Mouse (Mus musculus): Measurements from ENCODE around the gene Clcn7. TPM values are rescaled to one million over a fixed set of nuclear protein-coding genes. Genes with fewer than 3 reads are reported as not detected.
"Not testable (repeated sequence)": the region's sequence is repeated elsewhere in the genome, so short reads cannot be mapped to it uniquely, and the experiment has no call there.

The Clcn7 gene
- total RNA-seq, 2 experiments from 2014 or later, result 16.2 to 19.2 TPM

- TF ChIP-seq CTCF (IDR thresholded peaks at IDR 0.05), result no peak
- H3K27ac ChIP-seq, result peak overlapping the region; percentile 85
- peak; percentile 80 for DNase-seq
- intact Hi-C loops (cut with DNase I), result no loop called here
- H3K4me3 ChIP-seq, result peak overlapping the region; percentile 40
Measured at GRCm38 (mm10) chr17:25111739-25112422, 21.3 kb upstream of the Clcn7 start.

GRCm38 (mm10) chr17:25112423-25112810 lies 20.8 kb upstream of the Clcn7 start:
- H3K27ac ChIP-seq, result peak overlapping the region; percentile 85
- DNase-seq, result no peak
- peak overlapping the region; percentile 40 for H3K4me3 ChIP-seq
- intact Hi-C loops (cut with DNase I), result no loop called here
- no peak for TF ChIP-seq CTCF (IDR thresholded peaks at IDR 0.05)

GRCm38 (mm10) chr17:25114908-25115645 lies 18.1 kb upstream of the Clcn7 start:
- no peak for DNase-seq
- Histone ChIP-seq H3K4me3 (peak overlapping the region; percentile 78), H3K27ac (peak overlapping the region; percentile 95)
- TF ChIP-seq CTCF (IDR thresholded peaks at IDR 0.05), result no peak
- intact Hi-C loops (cut with DNase I), result loop anchor here (5.0 kb wide), 2 partner anchors 67 to 157 kb away; partner anchors contain the start of genes BC003965 and Ube2i

- TF ChIP-seq CTCF (IDR thresholded peaks at IDR 0.05), result no peak
- peak within 1 kb of the TSS; percentile 78 for H3K4me3 ChIP-seq
- intact Hi-C loops (cut with DNase I), result loop anchor here (5.0 kb wide), 2 partner anchors 66 to 156 kb away; partner anchors contain the start of genes BC003965 and Ube2i
Measured at GRCm38 (mm10) chr17:25115664-25116432, 17.3 kb upstream of the Clcn7 start, which contains the start of gene Telo2. Gene Telo2, minus strand, starts transcription at chr17:25115967.

GRCm38 (mm10) chr17:25117263-25117662 lies 15.9 kb upstream of the Clcn7 start:
- intact Hi-C loops (cut with DNase I), result loop anchor here (5.0 kb wide), 2 partner anchors 65 to 155 kb away; partner anchors contain the start of genes BC003965 and Ube2i
- peak overlapping the region; percentile 25 for H3K27ac ChIP-seq
- DNase-seq, result no peak
- TF ChIP-seq CTCF (IDR thresholded peaks at IDR 0.05), result peak; percentile 65
- H3K4me3 ChIP-seq, result no peak overlapping the region

More at GRCm38 (mm10) chr17:25115664-25116432, 17.3 kb upstream of the Clcn7 start, which contains the start of gene Telo2:
- peak within 1 kb of the TSS; percentile 95 for H3K27ac ChIP-seq
- DNase-seq, result peak; percentile 97

- TF ChIP-seq CTCF (IDR thresholded peaks at IDR 0.05), result no peak
- H3K27ac ChIP-seq, result peak within 1 kb of the TSS; percentile 66
- intact Hi-C loops (cut with DNase I), result no loop called here
- H3K4me3 ChIP-seq, result peak within 1 kb of the TSS; percentile 43
- DNase-seq, result no peak
Measured at GRCm38 (mm10) chr17:25120406-25120805, 12.8 kb upstream of the Clcn7 start, which contains the start of gene Ptx4. Gene Ptx4, plus strand, starts transcription at chr17:25120760.

GRCm38 (mm10) chr17:25123979-25124378 lies 9.2 kb upstream of the Clcn7 start:
- Histone ChIP-seq H3K27ac (no peak overlapping the region), H3K4me3 (no peak overlapping the region)
- DNase-seq, result no peak
- intact Hi-C loops (cut with DNase I), result no loop called here
- TF ChIP-seq CTCF (IDR thresholded peaks at IDR 0.05), result peak; percentile 44

- DNase-seq; intact Hi-C loops (cut with DNase I); H3K4me3 ChIP-seq; H3K27ac ChIP-seq: not testable (repeated sequence)
Measured at GRCm38 (mm10) chr17:25125442-25126060, 7.6 kb upstream of the Clcn7 start.

GRCm38 (mm10) chr17:25127079-25127478 lies 6.1 kb upstream of the Clcn7 start:
- no peak for TF ChIP-seq CTCF (IDR thresholded peaks at IDR 0.05)
- Histone ChIP-seq H3K27ac (no peak overlapping the region), H3K4me3 (no peak overlapping the region)
- no peak for DNase-seq
- intact Hi-C loops (cut with DNase I), result no loop called here

- Histone ChIP-seq H3K4me3 (no peak overlapping the region), H3K27ac (no peak overlapping the region)
- intact Hi-C loops (cut with DNase I), result no loop called here
- no peak for TF ChIP-seq CTCF (IDR thresholded peaks at IDR 0.05)
- DNase-seq, result no peak
Measured at GRCm38 (mm10) chr17:25127681-25128080, 5.5 kb upstream of the Clcn7 start.

- H3K27ac ChIP-seq, result no peak overlapping the region
- H3K4me3 ChIP-seq, result no peak overlapping the region
- intact Hi-C loops (cut with DNase I), result no loop called here
- no peak for DNase-seq
- TF ChIP-seq CTCF (IDR thresholded peaks at IDR 0.05), result peak; percentile 26; the same call in 1 of the 2 replicates
Measured at GRCm38 (mm10) chr17:25130060-25130459, 3.1 kb upstream of the Clcn7 start.

GRCm38 (mm10) chr17:25135622-25136021 lies 2.4 kb downstream of the Clcn7 start:
- no peak for DNase-seq
- no peak for TF ChIP-seq CTCF (IDR thresholded peaks at IDR 0.05)
- H3K4me3 ChIP-seq, result no peak overlapping the region
- intact Hi-C loops (cut with DNase I), result no loop called here
- no peak overlapping the region for H3K27ac ChIP-seq
